Mouse (Mus musculus) limb, embryonic 14.5 days (tissue): Measurements from ENCODE around the gene Galnt18. TPM values are rescaled to one million over a fixed set of nuclear protein-coding genes. Genes with fewer than 3 reads are reported as not detected.

Experiments
- ATAC-seq: fragments of 200-750 bp; cut with Nextera tagmentation; 2 replicates; pipeline ENCODE4 v1.8.0; 2017; ENCODE audit warnings: low read depth, moderate number of reproducible peaks, moderate TSS enrichment; ENCODE audit not compliant: low FRiP score
- DNase-seq: peaks from one replicate; pipeline ENCODE4 v3.0.0-alpha.2; 2015; ENCODE audit warnings: low spot score
- H3K27ac ChIP-seq: fragments of 300-500 bp; sonication (generic); replicated peaks from 2 replicates; pipeline ENCODE4 v1.5.1; 2014; ENCODE audit warnings: low read depth, mild to moderate bottlenecking, low read length, moderate library complexity, mixed read lengths
- H3K27me3 ChIP-seq: fragments of 300-500 bp; sonication (generic); 2 replicates; pipeline ENCODE4 v1.6.1; 2014; ENCODE audit warnings: low read length, mixed read lengths; ENCODE audit not compliant: control insufficient read depth, insufficient read depth
- H3K36me3 ChIP-seq: fragments of 300-500 bp; sonication (generic); 2 replicates; pipeline ENCODE4 v1.6.1; 2014; ENCODE audit warnings: mild to moderate bottlenecking, low read length, moderate library complexity, mixed read lengths; ENCODE audit not compliant: control insufficient read depth, insufficient read depth
- H3K4me1 ChIP-seq: fragments of 300-500 bp; sonication (generic); 2 replicates; pipeline ENCODE4 v1.6.1; 2014; ENCODE audit warnings: antibody characterized with exemption, low read length, mixed read lengths; ENCODE audit not compliant: control insufficient read depth, insufficient read depth
- H3K4me2 ChIP-seq: fragments of 300-500 bp; sonication (generic); replicated peaks from 2 replicates; pipeline ENCODE4 v1.6.1; 2014; ENCODE audit warnings: low read depth, mild to moderate bottlenecking, low read length, moderate library complexity; ENCODE audit not compliant: severe bottlenecking
- H3K4me3 ChIP-seq: fragments of 300-500 bp; sonication (generic); replicated peaks from 2 replicates; pipeline ENCODE4 v1.5.1; 2014; ENCODE audit warnings: low read length
- H3K9ac ChIP-seq: fragments of 300-500 bp; sonication (generic); 2 replicates; pipeline ENCODE4 v1.6.1; 2014; ENCODE audit warnings: mild to moderate bottlenecking, low read depth, low read length, moderate library complexity; ENCODE audit not compliant: severe bottlenecking
- H3K9me3 ChIP-seq: fragments of 300-500 bp; sonication (generic); 2 replicates; pipeline ENCODE4 v1.6.1; 2016; ENCODE audit warnings: low read length; ENCODE audit not compliant: control insufficient read depth
- POLR2A ChIP-seq: fragments of 200-500 bp; IDR thresholded peaks from 2 replicates; pipeline ENCODE4 v1.8.0; 2012; ENCODE audit warnings: inconsistent platforms, mild to moderate bottlenecking, moderate library complexity, borderline replicate concordance; ENCODE audit not compliant: insufficient read depth, insufficient read length; ENCODE audit errors: extremely low read depth
- WGBS: fragments of 180-500 bp; shearing (Covaris S2); extraction: QIAGEN DNeasy Blood & Tissue Kit; methylation state at CpG from one replicate; pipeline ENCODE4 v1.1.7; 2014; 5-methylcytosine and 5-hydroxymethylcytosine counted together
- polyA plus RNA-seq, 2 experiments: library from polyadenylated mRNA; depleted of rRNA in 1 of 2; stranded (reverse) in 1 of 2; unstranded in 1 of 2; fragments of >200 nt; fragmentation: Nextera tagmentation in 1 of 2; extraction: Ambion mirVana in 1 of 2; gene quantifications; 2 replicates each; pipeline versions ENCODE4 v1.2.1 to v1.2.3; 2012 to 2014

Gene Galnt18
- polyA plus RNA-seq, 2 experiments: 19.1 to 24.7 TPM

- Histone ChIP-seq H3K9me3 (no peaks in the 10 kb centered on the region), H3K4me3 (no peak overlapping the region), H3K4me1 (no peaks in the 10 kb centered on the region), H3K9ac (no peak overlapping the region), H3K27ac (no peak overlapping the region), H3K27me3 (peaks cover 6% of the 10 kb centered on the region; the same call in 1 of the 2 replicates), H3K36me3 (no peaks in the 10 kb centered on the region), H3K4me2 (no peak overlapping the region)
- ATAC-seq: no peak
- 80% methylated on average over 8 of the region's 8 CpGs for WGBS
- TF ChIP-seq POLR2A: no peak
- no peak for DNase-seq
Measured at GRCm38 (mm10) chr7:111785478-111785877, 5.7 kb upstream of the Galnt18 start.

- 52% methylated on average over 5 of the region's 5 CpGs for WGBS
- H3K9me3 ChIP-seq: no peaks in the 10 kb centered on the region
Measured at GRCm38 (mm10) chr7:111782126-111782525, 2.3 kb upstream of the Galnt18 start.

GRCm38 (mm10) chr7:111781316-111781715, 1.5 kb upstream of the Galnt18 start:
- no peak for TF ChIP-seq POLR2A
- 86% methylated on average over 6 of the region's 6 CpGs for WGBS
- Histone ChIP-seq H3K4me1 (peaks cover 8% of the 10 kb centered on the region; the same call in 1 of the 2 replicates), H3K4me2 (no peak overlapping the region), H3K36me3 (no peaks in the 10 kb centered on the region), H3K4me3 (no peak overlapping the region), H3K27me3 (peaks cover 21% of the 10 kb centered on the region), H3K9ac (no peak overlapping the region), H3K9me3 (no peaks in the 10 kb centered on the region), H3K27ac (no peak overlapping the region)
- DNase-seq (no peak), ATAC-seq (no peak)

More at GRCm38 (mm10) chr7:111782126-111782525, 2.3 kb upstream of the Galnt18 start:
- peaks cover 8% of the 10 kb centered on the region; the same call in 1 of the 2 replicates for H3K4me1 ChIP-seq
- ATAC-seq (no peak), DNase-seq (peak; percentile 69)
- H3K27ac ChIP-seq: no peak overlapping the region
- no peak overlapping the region for H3K4me3 ChIP-seq
- no peaks in the 10 kb centered on the region for H3K36me3 ChIP-seq
- no peak for TF ChIP-seq POLR2A
- H3K9ac ChIP-seq: no peak overlapping the region
- H3K27me3 ChIP-seq: peaks cover 21% of the 10 kb centered on the region
- no peak overlapping the region for H3K4me2 ChIP-seq

- TF ChIP-seq POLR2A: no peak
- H3K9ac ChIP-seq: peak overlapping the region; percentile 62
- peak overlapping the region; percentile 45 for H3K4me3 ChIP-seq
- peaks cover 21% of the 10 kb centered on the region for H3K27me3 ChIP-seq
- H3K4me1 ChIP-seq: peaks cover 8% of the 10 kb centered on the region; the same call in 1 of the 2 replicates
- H3K27ac ChIP-seq: no peak overlapping the region
- DNase-seq: no peak
- 18% methylated on average over 27 of the region's 27 CpGs for WGBS
- ATAC-seq: no peak
- no peaks in the 10 kb centered on the region for H3K36me3 ChIP-seq
- no peaks in the 10 kb centered on the region for H3K9me3 ChIP-seq
- peak overlapping the region; percentile 97 for H3K4me2 ChIP-seq
Measured at GRCm38 (mm10) chr7:111778789-111779503, 831 bp downstream of the Galnt18 start.

- peaks cover 8% of the 10 kb centered on the region; the same call in 1 of the 2 replicates for H3K4me1 ChIP-seq
- ATAC-seq (no peak), DNase-seq (no peak)
- no peaks in the 10 kb centered on the region for H3K36me3 ChIP-seq
- no peaks in the 10 kb centered on the region for H3K9me3 ChIP-seq
- H3K4me3 ChIP-seq: peak overlapping the region; percentile 45
- TF ChIP-seq POLR2A: no peak
- peak overlapping the region; percentile 97 for H3K4me2 ChIP-seq
- WGBS: 73% methylated on average over 7 of the region's 7 CpGs
- peaks cover 21% of the 10 kb centered on the region for H3K27me3 ChIP-seq
- no peak overlapping the region for H3K27ac ChIP-seq
- peak overlapping the region; percentile 28; the same call in 1 of the 2 replicates for H3K9ac ChIP-seq
Measured at GRCm38 (mm10) chr7:111778212-111778611, 1.6 kb downstream of the Galnt18 start.
